Mouse (Mus musculus): ENCODE data around the gene Noc4l. TPM values are rescaled to one million over a fixed set of nuclear protein-coding genes. Genes with fewer than 3 reads are reported as not detected.

The Noc4l gene
- polyA plus RNA-seq, 3 experiments from 2014 or later: 37.3 to 40.8 (median 40.1) TPM

- ATAC-seq: no peak
Observed at GRCm38 (mm10) chr5:110608941-110609340, 44.3 kb downstream of the Noc4l start.

- ATAC-seq: no peak
Observed at GRCm38 (mm10) chr5:110608336-110608735, 44.9 kb downstream of the Noc4l start.

- ATAC-seq: no peak
Observed at GRCm38 (mm10) chr5:110607767-110608166, 45.5 kb downstream of the Noc4l start.

- ATAC-seq: no peak
Observed at GRCm38 (mm10) chr5:110605531-110606221, 47.5 kb downstream of the Noc4l start.

- ATAC-seq: no peak
Observed at GRCm38 (mm10) chr5:110604311-110604710, 48.9 kb downstream of the Noc4l start.

GRCm38 (mm10) chr5:110603016-110603685, 50.1 kb downstream of the Noc4l start:
- no peak for ATAC-seq

Other genes with a start within 250 kb of the Noc4l start
- 1 to 10 TPM; 4.2 to 9.1 (median 6.6) TPM for gene Fbrsl1, start 204.9 kb downstream of the Noc4l start, polyA plus RNA-seq (2017; shearing (Covaris generic))
- gene Galnt9, start 109.1 kb downstream of the Noc4l start, polyA plus RNA-seq (2017; shearing (Covaris generic)): 1 to 10 TPM; 4.5 to 9.7 (median 7.5) TPM
- 1 to 10 TPM; 2.3 to 4.5 (median 4.5) TPM for gene Ddx51, start within 50 bp of the Noc4l start, polyA plus RNA-seq (2017; shearing (Covaris generic))
- 10 to 100 TPM; 53.8 to 85.3 (median 69.2) TPM for gene Ep400, start 117.3 kb upstream of the Noc4l start, polyA plus RNA-seq (2017; shearing (Covaris generic))
- gene Pus1, start 127.2 kb upstream of the Noc4l start, polyA plus RNA-seq (2017; shearing (Covaris generic)): 10 to 100 TPM; 17.6 to 37.1 (median 33.8) TPM
- 10 to 100 TPM in 1 of 3 experiments, 1 to 10 TPM in 2; 8.0 to 12.9 (median 9.3) TPM for gene Ulk1, start 156.7 kb upstream of the Noc4l start, polyA plus RNA-seq (2017; shearing (Covaris generic))
- gene Hscb, start 186.4 kb upstream of the Noc4l start, polyA plus RNA-seq (2017; shearing (Covaris generic)): 10 to 100 TPM; 41.4 to 51.1 (median 45.4) TPM
- 10 to 100 TPM in 1 of 3 experiments, 1 to 10 TPM in 2; 3.8 to 17.7 (median 4.3) TPM for gene Chek2, start 186.6 kb upstream of the Noc4l start, polyA plus RNA-seq (2017; shearing (Covaris generic))
- 1 to 10 TPM in 2 of 3 experiments, under 1 TPM in 1; 0.83 to 4.4 (median 4.3) TPM for gene Ttc28, start 226.4 kb upstream of the Noc4l start, polyA plus RNA-seq (2017; shearing (Covaris generic))